Mouse (Mus musculus): ENCODE results near the gene Garnl3. TPM values are rescaled to one million over a fixed set of nuclear protein-coding genes. Genes with fewer than 3 reads are reported as not detected.

Garnl3 gene
- polyA plus RNA-seq, 1 experiment from 2014 or later: 6.9 TPM

- Histone ChIP-seq H3K4me2 (peak overlapping the region; percentile 75), H3K9me3 (replicated peaks) (no peaks in the 10 kb centered on the region), H3K4me3 (peak overlapping the region; percentile 80), H3K36me3 (peaks cover 29% of the 10 kb centered on the region), H3K4me1 (replicated peaks) (peaks cover 33% of the 10 kb centered on the region), H3K27me3 (no peaks in the 10 kb centered on the region), H3K9ac (peak overlapping the region; percentile 74; the same call in 1 of the 2 replicates), H3K27ac (no peak overlapping the region)
- no peak for ATAC-seq (replicated peaks; ENCODE audit: insufficient number of reproducible peaks, insufficient read depth, low FRiP score, low read depth)
- 85% methylated on average over 4 of the region's 4 CpGs for WGBS
Measured at GRCm38 (mm10) chr2:32960273-32960672, 171.2 kb downstream of the Garnl3 start.

GRCm38 (mm10) chr2:32957344-32957743 is 174.1 kb downstream of the Garnl3 start:
- WGBS: 46% methylated on average over 8 of the region's 8 CpGs
- H3K4me2 ChIP-seq: no peak overlapping the region
- H3K9me3 ChIP-seq (replicated peaks): no peaks in the 10 kb centered on the region
- H3K4me3 ChIP-seq: no peak overlapping the region
- H3K27ac ChIP-seq: no peak overlapping the region
- no peak for ATAC-seq (replicated peaks; ENCODE audit: insufficient number of reproducible peaks, insufficient read depth, low FRiP score, low read depth)
- peaks cover 28% of the 10 kb centered on the region for H3K36me3 ChIP-seq
- H3K4me1 ChIP-seq (replicated peaks): peaks cover 6% of the 10 kb centered on the region
- no peaks in the 10 kb centered on the region for H3K27me3 ChIP-seq
- H3K9ac ChIP-seq: no peak overlapping the region

- H3K4me3 ChIP-seq: no peak overlapping the region
- no peaks in the 10 kb centered on the region for H3K27me3 ChIP-seq
- WGBS: 89% methylated on average over 2 of the region's 2 CpGs
- H3K9me3 ChIP-seq (replicated peaks): no peaks in the 10 kb centered on the region
- no peak for ATAC-seq (replicated peaks; ENCODE audit: insufficient number of reproducible peaks, insufficient read depth, low FRiP score, low read depth)
- H3K4me2 ChIP-seq: no peak overlapping the region
- H3K4me1 ChIP-seq (replicated peaks): no peaks in the 10 kb centered on the region
- no peak overlapping the region for H3K9ac ChIP-seq
- H3K27ac ChIP-seq: no peak overlapping the region
- H3K36me3 ChIP-seq: peaks cover 44% of the 10 kb centered on the region
Measured at GRCm38 (mm10) chr2:32954581-32954980, 176.9 kb downstream of the Garnl3 start.

GRCm38 (mm10) chr2:32947454-32947853 is 184.0 kb downstream of the Garnl3 start:
- Histone ChIP-seq H3K4me3 (no peak overlapping the region), H3K9me3 (replicated peaks) (no peaks in the 10 kb centered on the region), H3K27me3 (no peaks in the 10 kb centered on the region), H3K4me1 (replicated peaks) (no peaks in the 10 kb centered on the region), H3K4me2 (no peak overlapping the region), H3K27ac (no peak overlapping the region), H3K36me3 (peaks cover 48% of the 10 kb centered on the region; the same call in 1 of the 2 replicates), H3K9ac (no peak overlapping the region)
- no peak for ATAC-seq (replicated peaks; ENCODE audit: insufficient number of reproducible peaks, insufficient read depth, low FRiP score, low read depth)
- WGBS: 85% methylated on average over 11 of the region's 11 CpGs

GRCm38 (mm10) chr2:32940483-32940882 is 191.0 kb downstream of the Garnl3 start:
- Histone ChIP-seq H3K9ac (no peak overlapping the region), H3K4me1 (replicated peaks) (no peaks in the 10 kb centered on the region), H3K4me2 (no peak overlapping the region), H3K27ac (no peak overlapping the region), H3K9me3 (replicated peaks) (no peaks in the 10 kb centered on the region), H3K4me3 (no peak overlapping the region), H3K36me3 (peaks cover 41% of the 10 kb centered on the region), H3K27me3 (no peaks in the 10 kb centered on the region)
- WGBS: 95% methylated on average over 4 of the region's 4 CpGs
- ATAC-seq (replicated peaks; ENCODE audit: insufficient number of reproducible peaks, insufficient read depth, low FRiP score, low read depth): no peak

GRCm38 (mm10) chr2:32939418-32939817 is 192.0 kb downstream of the Garnl3 start:
- no peak overlapping the region for H3K27ac ChIP-seq
- no peaks in the 10 kb centered on the region for H3K9me3 ChIP-seq (replicated peaks)
- H3K36me3 ChIP-seq: peaks cover 38% of the 10 kb centered on the region
- ATAC-seq (replicated peaks; ENCODE audit: insufficient number of reproducible peaks, insufficient read depth, low FRiP score, low read depth): no peak
- no peak overlapping the region for H3K4me2 ChIP-seq
- H3K4me3 ChIP-seq: no peak overlapping the region
- no peaks in the 10 kb centered on the region for H3K27me3 ChIP-seq
- 70% methylated on average over 5 of the region's 5 CpGs for WGBS
- no peak overlapping the region for H3K9ac ChIP-seq
- H3K4me1 ChIP-seq (replicated peaks): no peaks in the 10 kb centered on the region

GRCm38 (mm10) chr2:32938741-32939140 is 192.7 kb downstream of the Garnl3 start:
- H3K36me3 ChIP-seq: peaks cover 36% of the 10 kb centered on the region

More at GRCm38 (mm10) chr2:32938741-32939140, 192.7 kb downstream of the Garnl3 start:
- Histone ChIP-seq H3K9ac (no peak overlapping the region), H3K9me3 (replicated peaks) (no peaks in the 10 kb centered on the region), H3K4me2 (no peak overlapping the region), H3K4me3 (no peak overlapping the region), H3K27ac (no peak overlapping the region), H3K4me1 (replicated peaks) (no peaks in the 10 kb centered on the region), H3K27me3 (no peaks in the 10 kb centered on the region)
- no peak for ATAC-seq (replicated peaks; ENCODE audit: insufficient number of reproducible peaks, insufficient read depth, low FRiP score, low read depth)
- 83% methylated on average over 5 of the region's 5 CpGs for WGBS

Other genes with a start within 250 kb of the Garnl3 start
- gene Rpl12, start 170.1 kb downstream of the Garnl3 start, polyA plus RNA-seq (2015; fragmentation: Nextera tagmentation; extraction: Ambion mirVana): 79.3 and 89.3 TPM in 2 replicates
- 8.3 and 9.3 TPM in 2 replicates for gene Lrsam1, start 170.0 kb downstream of the Garnl3 start, polyA plus RNA-seq (2015; fragmentation: Nextera tagmentation; extraction: Ambion mirVana)
- 20.4 and 23.6 TPM in 2 replicates for gene Slc2a8, start 149.6 kb downstream of the Garnl3 start, polyA plus RNA-seq (2015; fragmentation: Nextera tagmentation; extraction: Ambion mirVana)
- gene Angptl2, start 84.4 kb upstream of the Garnl3 start, polyA plus RNA-seq (2015; fragmentation: Nextera tagmentation; extraction: Ambion mirVana): 59.1 and 77.0 TPM in 2 replicates
- 3.7 and 5.4 TPM in 2 replicates for gene Ralgps1, start 239.8 kb upstream of the Garnl3 start, polyA plus RNA-seq (2015; fragmentation: Nextera tagmentation; extraction: Ambion mirVana)